ENCODE assay signal across 8 mouse cellular contexts in genomic region chr8:66495726-66496125, GRCm38 (mm10). TPM values are rescaled to one million over a fixed set of nuclear protein-coding genes. Genes with fewer than 3 reads are reported as not detected.
DNase-seq lines count a peak whose midpoint lies in the region; ATAC-seq lines count a peak whose summit lies in the region.

No protein-coding gene starts in this region.

- 6% methylated on average over 8 of the region's 8 CpGs for WGBS in intestine, embryonic 15.5 days
- 13% methylated on average over 8 of the region's 8 CpGs for WGBS in midbrain, embryonic 10.5 days

- peak; percentile 81 to 91 for DNase-seq in cerebellum, postnatal 14 days
- peak; percentile 79 to 84 for DNase-seq in frontal cortex, postnatal 36 days (ENCODE audit: low spot score in 2 of 2)
- peak; percentile 73 to 83 for DNase-seq in left cerebral cortex, postnatal 10 days (ENCODE audit: extremely low spot score in 1 of 2, low spot score in 2 of 2)
- DNase-seq in midbrain, embryonic 10.5 days (ENCODE audit: low spot score): peak; percentile 63
- DNase-seq in right cerebral cortex, postnatal 25 days: peak; percentile 76
- DNase-seq in urinary bladder, postnatal 36 days (ENCODE audit: low spot score in 2 of 2): peak; percentile 43 to 67

- no peaks in the 10 kb centered on the region for H3K4me1 ChIP-seq in intestine, embryonic 15.5 days (replicated peaks)
- no peaks in the 10 kb centered on the region for H3K4me1 ChIP-seq in midbrain, embryonic 10.5 days

- no peaks in the 10 kb centered on the region for H3K9me3 ChIP-seq in intestine, embryonic 15.5 days
- H3K9me3 ChIP-seq in midbrain, embryonic 10.5 days (replicated peaks): no peaks in the 10 kb centered on the region

- H3K27me3 ChIP-seq in intestine, embryonic 15.5 days (replicated peaks): no peaks in the 10 kb centered on the region
- H3K27me3 ChIP-seq in midbrain, embryonic 10.5 days (ENCODE audit: low read depth, poor library complexity, severe bottlenecking): no peaks in the 10 kb centered on the region

- intact Hi-C loops in left cerebral cortex, postnatal 10 days (cut with DNase I): loop anchor here (2.0 to 10.0 kb wide), 3 partner anchors 832 to 1531 kb away; no protein-coding TSS in a partner anchor

- H3K4me3 ChIP-seq in intestine, embryonic 15.5 days (replicated peaks): no peak overlapping the region
- no peak overlapping the region for H3K4me3 ChIP-seq in midbrain, embryonic 10.5 days

- ATAC-seq in activated CD4-positive, CD25-positive, alpha-beta regulatory T cell, adult 4 months: peak; percentile 81
- ATAC-seq in intestine, embryonic 15.5 days: peak; percentile 68

- H3K27ac ChIP-seq in intestine, embryonic 15.5 days: no peak overlapping the region
- H3K27ac ChIP-seq in midbrain, embryonic 10.5 days (replicated peaks): no peak overlapping the region

- no peak overlapping the region for H3K4me2 ChIP-seq in intestine, embryonic 15.5 days (replicated peaks)

- no peak overlapping the region for H3K9ac ChIP-seq in intestine, embryonic 15.5 days

- no peaks in the 10 kb centered on the region for H3K36me3 ChIP-seq in intestine, embryonic 15.5 days
- H3K36me3 ChIP-seq in midbrain, embryonic 10.5 days: no peaks in the 10 kb centered on the region

RNA-seq across cellular contexts. Expression of gene Tma16, which starts 9.4 kb away (rescaled TPM):
- polyA plus RNA-seq in activated CD4-positive, CD25-positive, alpha-beta regulatory T cell, adult 4 months (2017; shearing (Covaris generic)): 10 to 100 TPM; 13.9 to 15.0 TPM
- 13.1 and 13.3 TPM in 2 replicates for polyA plus RNA-seq in intestine, embryonic 15.5 days (2015; fragmentation: Nextera tagmentation; extraction: Ambion mirVana)
- total RNA-seq in left cerebral cortex, postnatal 10 days (2021): 10 to 100 TPM; 10.4 to 10.8 TPM
- 18.9 and 19.5 TPM in 2 replicates for polyA plus RNA-seq in midbrain, embryonic 10.5 days (2016; fragmentation: Nextera tagmentation; extraction: Ambion mirVana)

RNA-seq across cellular contexts. Expression of gene Tktl2, which starts 15.8 kb away (rescaled TPM):
- not detected for polyA plus RNA-seq in activated CD4-positive, CD25-positive, alpha-beta regulatory T cell, adult 4 months (2017; shearing (Covaris generic))
- polyA plus RNA-seq in intestine, embryonic 15.5 days (2015; fragmentation: Nextera tagmentation; extraction: Ambion mirVana): not detected in 2 replicates
- total RNA-seq in left cerebral cortex, postnatal 10 days (2021): under 1 TPM; 0.39 to 0.53 TPM
- polyA plus RNA-seq in midbrain, embryonic 10.5 days (2016; fragmentation: Nextera tagmentation; extraction: Ambion mirVana): not detected in 2 replicates
